Mouse (Mus musculus): ENCODE results near the gene Ptk7. TPM values are rescaled to one million over a fixed set of nuclear protein-coding genes. Genes with fewer than 3 reads are reported as not detected.
A peak's percentile ranks its signal among the peaks of the same experiment; 100 is the strongest.

Gene Ptk7
- polyA plus RNA-seq, 1 experiment from 2014 or later = 138 TPM

- H3K36me3 ChIP-seq = peaks cover 47% of the 10 kb centered on the region
- H3K9me3 ChIP-seq (replicated peaks) = no peaks in the 10 kb centered on the region
- H3K4me3 ChIP-seq (replicated peaks) = no peak overlapping the region
- H3K27ac ChIP-seq = peak overlapping the region; percentile 1; the same call in 1 of the 2 replicates
- WGBS = 56% methylated on average over 9 of the region's 9 CpGs
- H3K9ac ChIP-seq = no peak overlapping the region
- no peaks in the 10 kb centered on the region for H3K27me3 ChIP-seq
- peaks cover 31% of the 10 kb centered on the region for H3K4me1 ChIP-seq
- no peak overlapping the region for H3K4me2 ChIP-seq
- ATAC-seq (replicated peaks; ENCODE audit: low FRiP score) = no peak
Observed at GRCm38 (mm10) chr17:46639929-46640328, 10.6 kb upstream of the Ptk7 start.

GRCm38 (mm10) chr17:46636831-46637523 is 7.7 kb upstream of the Ptk7 start:
- H3K9ac ChIP-seq = no peak overlapping the region
- 15% methylated on average over 15 of the region's 15 CpGs for WGBS
- H3K9me3 ChIP-seq (replicated peaks) = no peaks in the 10 kb centered on the region
- H3K36me3 ChIP-seq = peaks cover 65% of the 10 kb centered on the region
- no peak overlapping the region for H3K27ac ChIP-seq
- 0 out of 2 replicates have a peak, but pooled peaks have one; percentile 17 for ATAC-seq (replicated peaks; ENCODE audit: low FRiP score)
- peak overlapping the region; percentile 50 for H3K4me2 ChIP-seq
- peak overlapping the region; percentile 15; the same call in 1 of the 2 replicates for H3K4me3 ChIP-seq (replicated peaks)
- no peaks in the 10 kb centered on the region for H3K27me3 ChIP-seq
- H3K4me1 ChIP-seq = peaks cover 21% of the 10 kb centered on the region

- ATAC-seq (replicated peaks; ENCODE audit: low FRiP score) = peak; percentile 88
- no peaks in the 10 kb centered on the region for H3K9me3 ChIP-seq (replicated peaks)
- peak overlapping the region; percentile 99; the same call in 1 of the 2 replicates for H3K9ac ChIP-seq
- peak overlapping the region; percentile 89 for H3K4me3 ChIP-seq (replicated peaks)
- H3K27ac ChIP-seq = peak overlapping the region; percentile 98
- H3K27me3 ChIP-seq = no peaks in the 10 kb centered on the region
- peaks cover 30% of the 10 kb centered on the region; the same call in 1 of the 2 replicates for H3K36me3 ChIP-seq
- H3K4me2 ChIP-seq = peak overlapping the region; percentile 71
- peaks cover 59% of the 10 kb centered on the region for H3K4me1 ChIP-seq
- WGBS = 10% methylated on average over 11 of the region's 12 CpGs
Observed at GRCm38 (mm10) chr17:46629685-46630441, 559 bp upstream of the Ptk7 start.

GRCm38 (mm10) chr17:46628471-46628790 is 873 bp downstream of the Ptk7 start:
- H3K9ac ChIP-seq = peak overlapping the region; percentile 99
- H3K4me3 ChIP-seq (replicated peaks) = peak overlapping the region; percentile 89
- no peaks in the 10 kb centered on the region for H3K27me3 ChIP-seq
- peak overlapping the region; percentile 98 for H3K27ac ChIP-seq
- under 1% methylated on average over 13 of the region's 13 CpGs for WGBS
- ATAC-seq (replicated peaks; ENCODE audit: low FRiP score) = no peak
- H3K4me1 ChIP-seq = peaks cover 74% of the 10 kb centered on the region
- peak overlapping the region; percentile 71 for H3K4me2 ChIP-seq
- no peaks in the 10 kb centered on the region for H3K9me3 ChIP-seq (replicated peaks)
- H3K36me3 ChIP-seq = peaks cover 20% of the 10 kb centered on the region; the same call in 1 of the 2 replicates

GRCm38 (mm10) chr17:46627409-46627808 is 1.9 kb downstream of the Ptk7 start:
- H3K4me1 ChIP-seq = peaks cover 84% of the 10 kb centered on the region
- 17% methylated on average over 6 of the region's 6 CpGs for WGBS

GRCm38 (mm10) chr17:46624598-46624997 is 4.7 kb downstream of the Ptk7 start:
- WGBS = 29% methylated on average over 12 of the region's 12 CpGs
- H3K4me3 ChIP-seq (replicated peaks) = peak overlapping the region; percentile 24
- H3K27ac ChIP-seq = peak overlapping the region; percentile 78
- no peak for ATAC-seq (replicated peaks; ENCODE audit: low FRiP score)
- H3K27me3 ChIP-seq = no peaks in the 10 kb centered on the region
- no peaks in the 10 kb centered on the region for H3K36me3 ChIP-seq
- H3K9me3 ChIP-seq (replicated peaks) = no peaks in the 10 kb centered on the region
- H3K4me2 ChIP-seq = peak overlapping the region; percentile 71
- H3K9ac ChIP-seq = peak overlapping the region; percentile 1; the same call in 1 of the 2 replicates
- peaks cover 88% of the 10 kb centered on the region for H3K4me1 ChIP-seq

More at GRCm38 (mm10) chr17:46627409-46627808, 1.9 kb downstream of the Ptk7 start:
- ATAC-seq (replicated peaks; ENCODE audit: low FRiP score) = no peak
- peak overlapping the region; percentile 89 for H3K4me3 ChIP-seq (replicated peaks)
- H3K27ac ChIP-seq = peak overlapping the region; percentile 98
- H3K4me2 ChIP-seq = peak overlapping the region; percentile 71
- H3K27me3 ChIP-seq = no peaks in the 10 kb centered on the region
- no peaks in the 10 kb centered on the region for H3K9me3 ChIP-seq (replicated peaks)
- H3K36me3 ChIP-seq = peaks cover 10% of the 10 kb centered on the region; the same call in 1 of the 2 replicates
- H3K9ac ChIP-seq = peak overlapping the region; percentile 99

- Histone ChIP-seq H3K4me1 (peaks cover 91% of the 10 kb centered on the region), H3K36me3 (no peaks in the 10 kb centered on the region), H3K9ac (peak overlapping the region; percentile 1; the same call in 1 of the 2 replicates), H3K27me3 (no peaks in the 10 kb centered on the region), H3K9me3 (replicated peaks) (no peaks in the 10 kb centered on the region), H3K4me3 (replicated peaks) (peak overlapping the region; percentile 24), H3K27ac (peak overlapping the region; percentile 78), H3K4me2 (peak overlapping the region; percentile 71)
- 16% methylated on average over 10 of the region's 10 CpGs for WGBS
- ATAC-seq (replicated peaks; ENCODE audit: low FRiP score) = no peak
Observed at GRCm38 (mm10) chr17:46623819-46624557, 5.3 kb downstream of the Ptk7 start.

GRCm38 (mm10) chr17:46622269-46622668 is 7.0 kb downstream of the Ptk7 start:
- Histone ChIP-seq H3K4me3 (replicated peaks) (no peak overlapping the region), H3K4me1 (peaks cover 100% of the 10 kb centered on the region), H3K27ac (peak overlapping the region; percentile 98), H3K36me3 (no peaks in the 10 kb centered on the region), H3K4me2 (peak overlapping the region; percentile 37), H3K9ac (no peak overlapping the region), H3K27me3 (no peaks in the 10 kb centered on the region), H3K9me3 (replicated peaks) (no peaks in the 10 kb centered on the region)
- ATAC-seq (replicated peaks; ENCODE audit: low FRiP score) = no peak
- 56% methylated on average over 11 of the region's 11 CpGs for WGBS

GRCm38 (mm10) chr17:46621324-46621723 is 8.0 kb downstream of the Ptk7 start:
- no peak for ATAC-seq (replicated peaks; ENCODE audit: low FRiP score)
- Histone ChIP-seq H3K4me2 (peak overlapping the region; percentile 37), H3K36me3 (no peaks in the 10 kb centered on the region), H3K4me3 (replicated peaks) (peak overlapping the region; percentile 8; the same call in 1 of the 2 replicates), H3K4me1 (peaks cover 100% of the 10 kb centered on the region), H3K27me3 (no peaks in the 10 kb centered on the region), H3K27ac (peak overlapping the region; percentile 98), H3K9ac (peak overlapping the region; percentile 25; the same call in 1 of the 2 replicates), H3K9me3 (replicated peaks) (no peaks in the 10 kb centered on the region)
- 27% methylated on average over 15 of the region's 15 CpGs for WGBS

GRCm38 (mm10) chr17:46619683-46620357 is 9.5 kb downstream of the Ptk7 start:
- ATAC-seq (replicated peaks; ENCODE audit: low FRiP score) = no peak
- peak overlapping the region; percentile 98 for H3K27ac ChIP-seq
- no peaks in the 10 kb centered on the region for H3K9me3 ChIP-seq (replicated peaks)
- H3K9ac ChIP-seq = peak overlapping the region; percentile 40
- H3K27me3 ChIP-seq = no peaks in the 10 kb centered on the region
- H3K4me2 ChIP-seq = peak overlapping the region; percentile 50
- WGBS = 18% methylated on average over 16 of the region's 16 CpGs
- H3K4me1 ChIP-seq = peaks cover 100% of the 10 kb centered on the region
- H3K36me3 ChIP-seq = no peaks in the 10 kb centered on the region
- no peak overlapping the region for H3K4me3 ChIP-seq (replicated peaks)
